Mouse (Mus musculus) bone marrow macrophage, adult 2 months (primary cell): Measurements from ENCODE around the gene Sgcd.

Source experiments
- CTCF ChIP-seq: IDR thresholded peaks from 2 replicates; pipeline ENCODE4 v1.5.1; 2012; ENCODE audit warnings: low read depth, mild to moderate bottlenecking, low read length, moderate library complexity
- POLR2A ChIP-seq: IDR thresholded peaks from 2 replicates; pipeline ENCODE4 v1.6.1; 2012; ENCODE audit warnings: mild to moderate bottlenecking, low read depth, low read length, borderline replicate concordance

- no peak for TF ChIP-seq CTCF
- TF ChIP-seq POLR2A, result no peak
These were observed 602.6 kb downstream of the Sgcd start for GRCm38 (mm10) chr11:47386136-47386535.
